Mouse (Mus musculus): ENCODE measurements around the gene Fermt1. TPM values are rescaled to one million over a fixed set of nuclear protein-coding genes. Genes with fewer than 3 reads are reported as not detected.
A peak's percentile ranks its signal among the peaks of the same experiment; 100 is the strongest.

Fermt1 gene
- 4.0 and 4.2 TPM in 2 replicates for polyA plus RNA-seq (2012; rRNA removed)

DNA sequence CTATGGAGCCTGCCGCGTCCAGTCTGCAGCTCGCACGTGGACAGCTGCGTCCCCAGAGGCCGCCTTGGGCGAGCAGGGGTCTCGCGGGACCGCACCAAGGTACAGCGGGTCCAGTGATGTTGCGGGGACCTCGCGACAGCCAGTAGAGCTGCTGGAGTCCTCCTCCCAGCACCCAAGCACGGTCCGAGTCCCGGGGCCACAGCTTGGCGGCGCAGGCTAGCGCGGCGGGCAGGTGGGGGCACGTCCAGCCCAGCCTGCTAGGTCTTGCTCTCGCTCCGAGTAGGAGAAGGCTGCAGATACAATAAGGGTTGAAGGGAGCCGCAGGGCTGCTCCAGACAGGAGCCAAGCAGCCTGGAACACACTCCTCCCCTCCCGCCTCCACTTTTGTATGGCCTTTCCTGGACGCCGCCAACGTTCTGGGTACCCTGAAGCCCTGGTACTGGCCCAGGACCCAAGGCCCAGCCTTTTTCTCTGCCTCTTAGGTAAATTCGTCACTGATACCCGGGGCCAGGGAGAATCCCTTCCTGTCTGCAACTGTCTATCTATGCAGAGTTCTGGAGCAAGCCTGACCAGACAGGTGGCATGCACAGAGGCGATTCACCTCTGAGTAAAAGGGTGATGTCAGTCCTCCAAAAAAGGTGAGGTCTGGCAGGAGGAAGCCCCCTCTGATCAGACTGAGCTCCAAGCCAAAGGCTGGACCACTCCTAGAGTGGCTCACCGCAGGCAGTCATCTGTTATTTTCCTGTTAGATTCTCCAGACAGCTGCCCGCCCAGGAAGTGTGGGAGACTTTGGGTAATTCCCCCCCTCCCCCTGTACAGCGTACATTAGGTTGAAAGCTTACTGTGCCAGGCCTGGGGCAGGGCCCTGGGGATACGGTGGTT is at the start of gene Fermt1:
Fermt1 (minus strand) TSS at position 581 of the 882 bp plus-strand sequence.
- no peak for TF ChIP-seq POLR2A (IDR thresholded peaks at IDR 0.05; ENCODE audit: control insufficient read depth, extremely low read depth, insufficient read depth, low read length, poor library complexity)
- no peak for TF ChIP-seq CTCF (IDR thresholded peaks at IDR 0.05; ENCODE audit: borderline replicate concordance, control insufficient read depth, extremely low read depth, insufficient read depth, low read length, poor library complexity)
- 7% methylated on average over 37 of the region's 37 CpGs for WGBS
- Histone ChIP-seq H3K27me3 (ENCODE audit: control insufficient read depth, insufficient read depth, low read length) (peaks cover 3% of the 10 kb centered on the region; the same call in 1 of the 2 replicates), H3K4me1 (replicated peaks; ENCODE audit: control insufficient read depth, insufficient read depth, low read length) (no peaks in the 10 kb centered on the region), H3K4me3 (ENCODE audit: control insufficient read depth, insufficient read depth, low read length) (peak within 1 kb of the TSS; percentile 17), H3K36me3 (ENCODE audit: control insufficient read depth, insufficient read depth, low read length) (no peaks in the 10 kb centered on the region), H3K27ac (ENCODE audit: control insufficient read depth, insufficient read depth, low read length) (no peak within 1 kb of the TSS; the same call in 1 of the 2 replicates)
- DNase-seq = no peak

DNA sequence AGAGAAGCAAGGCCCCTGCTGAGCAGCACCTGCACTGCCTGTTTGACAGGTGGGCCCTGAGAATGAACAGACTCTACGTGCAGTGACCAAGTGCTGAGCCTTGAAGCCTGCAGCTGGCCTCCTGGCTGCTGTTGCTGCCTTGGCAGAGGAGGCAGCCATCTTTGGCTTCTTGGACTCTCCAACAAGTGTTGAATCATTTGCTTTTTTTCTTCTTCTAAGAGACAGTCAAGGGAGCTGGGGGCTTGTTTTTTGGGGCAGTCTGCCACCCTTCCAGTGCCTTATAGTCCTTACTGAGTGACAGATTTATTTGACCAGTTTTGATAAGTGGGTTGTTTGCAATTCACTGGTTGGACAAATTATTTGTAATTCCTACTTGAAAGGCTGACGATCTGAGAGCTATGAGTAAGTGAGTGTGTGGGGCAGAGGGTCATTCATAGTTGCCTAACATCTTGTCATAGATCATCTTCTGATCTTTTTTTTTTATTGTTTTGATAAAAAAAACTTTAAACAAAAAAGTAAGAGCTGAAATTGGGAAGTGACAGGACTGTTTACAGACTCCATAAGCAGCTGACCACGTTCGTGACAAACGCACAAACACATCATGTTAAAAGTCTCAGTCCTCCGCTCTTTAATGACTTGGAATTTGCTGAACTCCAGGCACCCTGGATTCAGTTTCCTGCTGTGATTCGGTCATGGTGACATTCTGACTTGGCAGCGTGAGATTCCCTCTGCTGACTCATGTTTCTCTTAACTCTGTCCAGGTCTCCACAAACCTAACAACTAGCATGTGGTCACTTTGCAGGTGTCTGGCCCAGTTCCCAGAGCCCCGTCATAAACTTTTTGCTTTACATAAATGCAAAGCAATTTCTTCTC is 47.2 kb upstream of the Fermt1 start:
- TF ChIP-seq CTCF (IDR thresholded peaks at IDR 0.05; ENCODE audit: borderline replicate concordance, control insufficient read depth, extremely low read depth, insufficient read depth, low read length, poor library complexity) (no peak), POLR2A (IDR thresholded peaks at IDR 0.05; ENCODE audit: control insufficient read depth, extremely low read depth, insufficient read depth, low read length, poor library complexity) (no peak)
- Histone ChIP-seq H3K4me1 (replicated peaks; ENCODE audit: control insufficient read depth, insufficient read depth, low read length) (no peaks in the 10 kb centered on the region), H3K4me3 (ENCODE audit: control insufficient read depth, insufficient read depth, low read length) (no peak overlapping the region), H3K27me3 (ENCODE audit: control insufficient read depth, insufficient read depth, low read length) (no peaks in the 10 kb centered on the region), H3K27ac (ENCODE audit: control insufficient read depth, insufficient read depth, low read length) (no peak overlapping the region), H3K36me3 (ENCODE audit: control insufficient read depth, insufficient read depth, low read length) (no peaks in the 10 kb centered on the region)
- 62% methylated on average over 9 of the region's 9 CpGs for WGBS
- no peak for DNase-seq

DNA sequence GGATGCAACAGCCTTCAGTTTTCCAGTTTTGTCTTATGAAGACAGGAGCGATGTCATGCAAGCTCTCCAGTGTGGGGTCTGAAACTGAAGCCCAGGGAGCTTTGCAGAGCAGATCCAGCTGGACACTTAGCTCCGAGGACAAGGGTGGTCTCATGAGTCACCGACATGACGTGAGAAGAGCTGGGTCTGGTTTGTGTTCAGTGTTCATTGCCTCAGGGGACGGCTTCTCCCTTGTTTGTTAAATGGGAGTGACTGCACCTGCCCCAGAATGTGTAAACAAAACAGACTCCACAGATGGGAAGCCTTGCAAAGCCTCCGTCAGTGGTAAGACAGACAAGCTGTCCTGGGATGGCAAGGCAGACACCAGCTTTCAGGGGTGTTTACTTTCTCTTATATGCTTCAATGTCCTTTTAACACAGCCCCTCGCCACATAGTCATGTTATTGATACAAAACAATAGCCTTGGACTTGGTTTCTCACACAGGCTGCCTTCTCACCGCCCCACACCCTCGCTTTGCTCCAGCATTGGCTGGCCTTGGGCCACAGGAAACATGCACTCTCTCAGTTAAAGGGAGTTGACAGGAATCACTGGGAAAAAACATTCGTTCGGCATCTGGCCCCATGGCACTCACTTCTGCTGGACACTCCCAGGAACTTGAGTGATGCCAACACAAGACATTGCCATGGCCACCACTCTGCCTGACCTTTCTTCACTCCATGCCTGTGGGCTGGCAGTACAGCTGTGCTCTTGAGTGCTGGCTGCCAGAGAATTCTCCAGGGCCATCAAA is 44.3 kb upstream of the Fermt1 start:
- no peak for DNase-seq
- H3K27me3 ChIP-seq (ENCODE audit: control insufficient read depth, insufficient read depth, low read length) = no peaks in the 10 kb centered on the region
- no peaks in the 10 kb centered on the region for H3K4me1 ChIP-seq (replicated peaks; ENCODE audit: control insufficient read depth, insufficient read depth, low read length)
- H3K27ac ChIP-seq (ENCODE audit: control insufficient read depth, insufficient read depth, low read length) = no peak overlapping the region
- TF ChIP-seq POLR2A (IDR thresholded peaks at IDR 0.05; ENCODE audit: control insufficient read depth, extremely low read depth, insufficient read depth, low read length, poor library complexity) (no peak), CTCF (IDR thresholded peaks at IDR 0.05; ENCODE audit: borderline replicate concordance, control insufficient read depth, extremely low read depth, insufficient read depth, low read length, poor library complexity) (no peak)
- no peaks in the 10 kb centered on the region for H3K36me3 ChIP-seq (ENCODE audit: control insufficient read depth, insufficient read depth, low read length)
- 81% methylated on average over 11 of the region's 11 CpGs for WGBS
- no peak overlapping the region for H3K4me3 ChIP-seq (ENCODE audit: control insufficient read depth, insufficient read depth, low read length)

DNA sequence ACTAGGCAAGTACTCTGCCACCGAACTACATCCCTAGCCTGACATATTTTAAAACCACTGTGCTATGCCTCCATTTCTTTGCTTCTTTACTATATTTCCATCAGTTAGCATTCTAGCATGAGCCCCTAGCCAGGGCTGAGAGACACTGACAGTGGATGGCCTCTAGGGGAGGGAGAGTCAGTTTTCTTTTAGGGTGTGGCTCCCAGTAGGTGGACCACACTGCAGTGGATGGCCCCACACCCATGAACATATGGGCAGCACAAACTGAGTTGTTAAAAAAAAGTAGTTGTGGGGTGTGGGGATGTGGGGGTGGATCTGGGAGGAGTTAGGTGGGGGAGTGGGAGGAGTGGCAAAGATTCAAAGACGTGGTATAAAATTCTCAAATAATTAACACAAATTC is 27.6 kb upstream of the Fermt1 start:
- TF ChIP-seq POLR2A (IDR thresholded peaks at IDR 0.05; ENCODE audit: control insufficient read depth, extremely low read depth, insufficient read depth, low read length, poor library complexity) (no peak), CTCF (IDR thresholded peaks at IDR 0.05; ENCODE audit: borderline replicate concordance, control insufficient read depth, extremely low read depth, insufficient read depth, low read length, poor library complexity) (no peak)

DNA sequence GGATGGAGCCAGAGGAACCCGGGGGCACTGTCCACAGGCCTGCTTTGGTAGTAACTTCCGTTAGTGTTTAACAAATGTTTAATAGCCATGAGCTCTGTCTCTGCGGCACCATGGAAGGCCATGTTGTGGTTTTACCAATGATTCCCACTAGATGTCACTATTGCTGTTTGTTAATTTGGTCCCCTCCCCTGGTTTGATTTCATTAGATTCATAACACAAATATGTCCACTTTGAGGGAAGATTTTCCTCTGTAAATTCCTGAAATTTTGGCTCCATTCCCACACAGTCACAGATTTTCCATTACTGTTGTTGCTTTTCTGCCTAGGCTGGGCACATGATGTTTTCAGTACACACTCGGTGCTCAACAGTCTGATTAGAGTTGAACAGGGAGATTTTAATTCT is 25.1 kb upstream of the Fermt1 start:
- Histone ChIP-seq H3K4me3 (ENCODE audit: control insufficient read depth, insufficient read depth, low read length) (no peak overlapping the region), H3K27ac (ENCODE audit: control insufficient read depth, insufficient read depth, low read length) (no peak overlapping the region), H3K36me3 (ENCODE audit: control insufficient read depth, insufficient read depth, low read length) (no peaks in the 10 kb centered on the region), H3K4me1 (replicated peaks; ENCODE audit: control insufficient read depth, insufficient read depth, low read length) (no peaks in the 10 kb centered on the region), H3K27me3 (ENCODE audit: control insufficient read depth, insufficient read depth, low read length) (no peaks in the 10 kb centered on the region)
- 28% methylated on average over 4 of the region's 4 CpGs for WGBS
- no peak for DNase-seq
- no peak for TF ChIP-seq CTCF (IDR thresholded peaks at IDR 0.05; ENCODE audit: borderline replicate concordance, control insufficient read depth, extremely low read depth, insufficient read depth, low read length, poor library complexity)
- TF ChIP-seq POLR2A (IDR thresholded peaks at IDR 0.05; ENCODE audit: control insufficient read depth, extremely low read depth, insufficient read depth, low read length, poor library complexity) = no peak

More for the DNA sequence above, 27.6 kb upstream of the Fermt1 start:
- Histone ChIP-seq H3K36me3 (ENCODE audit: control insufficient read depth, insufficient read depth, low read length) (no peaks in the 10 kb centered on the region), H3K4me3 (ENCODE audit: control insufficient read depth, insufficient read depth, low read length) (no peak overlapping the region), H3K27me3 (ENCODE audit: control insufficient read depth, insufficient read depth, low read length) (no peaks in the 10 kb centered on the region), H3K27ac (ENCODE audit: control insufficient read depth, insufficient read depth, low read length) (no peak overlapping the region), H3K4me1 (replicated peaks; ENCODE audit: control insufficient read depth, insufficient read depth, low read length) (no peaks in the 10 kb centered on the region)
- WGBS = 88% methylated on average over 2 of the region's 2 CpGs
- no peak for DNase-seq

DNA sequence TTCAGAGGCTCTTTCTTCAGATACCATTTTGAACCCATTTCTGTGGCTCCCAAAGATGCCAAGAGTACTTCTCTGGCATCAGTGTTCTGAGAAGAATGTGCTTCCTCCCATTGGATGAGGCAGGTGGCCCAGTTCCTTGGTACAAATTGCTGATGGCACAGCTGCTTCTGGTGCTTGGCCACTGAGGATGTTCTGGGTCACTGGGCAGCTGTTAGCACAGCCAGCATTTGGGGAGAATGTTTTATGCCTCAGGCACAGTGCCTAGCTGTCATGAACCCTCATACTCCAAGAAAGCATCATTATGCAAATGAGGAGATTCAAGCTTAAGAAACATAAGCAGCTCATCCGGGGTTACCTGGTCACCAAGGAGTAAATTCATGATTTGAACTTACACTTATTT is 12.1 kb upstream of the Fermt1 start:
- TF ChIP-seq CTCF (IDR thresholded peaks at IDR 0.05; ENCODE audit: borderline replicate concordance, control insufficient read depth, extremely low read depth, insufficient read depth, low read length, poor library complexity) (no peak), POLR2A (IDR thresholded peaks at IDR 0.05; ENCODE audit: control insufficient read depth, extremely low read depth, insufficient read depth, low read length, poor library complexity) (no peak)
- 73% methylated on average over 1 of the region's 1 CpGs for WGBS
- Histone ChIP-seq H3K4me1 (replicated peaks; ENCODE audit: control insufficient read depth, insufficient read depth, low read length) (no peaks in the 10 kb centered on the region), H3K36me3 (ENCODE audit: control insufficient read depth, insufficient read depth, low read length) (no peaks in the 10 kb centered on the region), H3K4me3 (ENCODE audit: control insufficient read depth, insufficient read depth, low read length) (no peak overlapping the region), H3K27ac (ENCODE audit: control insufficient read depth, insufficient read depth, low read length) (no peak overlapping the region), H3K27me3 (ENCODE audit: control insufficient read depth, insufficient read depth, low read length) (no peaks in the 10 kb centered on the region)
- no peak for DNase-seq

All from thymus, adult 2 months (tissue).